Mouse (Mus musculus) adrenal gland, adult 18-20 months (tissue): ENCODE results near the gene Ctnnbip1. TPM values are rescaled to one million over a fixed set of nuclear protein-coding genes. Genes with fewer than 3 reads are reported as not detected.
A peak's percentile ranks its signal among the peaks of the same experiment; 100 is the strongest.

Experiments
- DNase-seq, 2 experiments: peaks; one replicate each; pipeline ENCODE4 v3.0.0; 2021 to 2022; ENCODE audit warnings: low spot score in 2 of 2
- total RNA-seq, 2 experiments: library from RNA; stranded (reverse); gene quantifications; 1 replicate in 1 of 2; 2 replicates in 1 of 2; pipeline ENCODE4 v1.2.3; 2021

The Ctnnbip1 gene
- total RNA-seq, 2 experiments from 2014 or later: 16.2 to 25.1 TPM

DNA sequence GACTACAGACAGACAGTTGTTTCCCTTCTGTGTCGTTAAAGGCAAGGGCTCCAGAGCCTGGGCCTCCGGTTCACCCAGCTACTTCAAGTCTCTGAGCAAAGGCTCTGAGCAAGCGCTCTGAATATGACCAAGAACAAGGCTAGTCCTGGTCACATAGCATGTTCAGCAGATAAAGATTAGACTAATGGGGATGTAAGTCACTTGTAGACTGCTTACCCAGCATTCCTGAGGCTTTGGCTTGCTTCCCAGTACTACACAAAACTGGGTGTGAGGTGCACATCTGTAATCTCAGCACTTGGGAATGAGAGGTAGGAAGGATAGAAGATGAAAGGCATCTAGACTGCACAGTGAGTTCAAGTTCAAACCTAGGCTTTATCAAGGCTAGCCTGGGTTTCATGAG lies 40.4 kb downstream of the Ctnnbip1 start:
- no peak for DNase-seq

DNA sequence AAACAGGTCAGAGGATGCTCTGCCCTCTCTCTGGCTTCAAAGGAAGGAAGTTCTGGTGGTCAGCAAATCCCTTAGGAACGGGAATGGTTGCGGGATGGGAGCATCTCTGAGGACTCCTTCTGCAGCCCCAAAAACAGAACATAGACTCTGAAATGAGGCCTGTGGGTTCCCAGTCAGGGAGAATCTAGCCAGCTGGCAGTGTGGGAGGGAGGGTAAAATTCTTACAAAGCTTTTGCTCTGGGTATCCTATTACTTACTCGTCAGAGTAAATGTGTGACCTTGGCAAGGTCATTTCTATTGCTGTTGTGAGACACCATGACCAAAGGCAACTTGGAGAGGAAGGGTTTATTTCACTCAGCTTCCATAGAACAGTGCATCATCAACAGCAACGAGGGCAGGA lies 43.4 kb downstream of the Ctnnbip1 start:
- DNase-seq: no peak

DNA sequence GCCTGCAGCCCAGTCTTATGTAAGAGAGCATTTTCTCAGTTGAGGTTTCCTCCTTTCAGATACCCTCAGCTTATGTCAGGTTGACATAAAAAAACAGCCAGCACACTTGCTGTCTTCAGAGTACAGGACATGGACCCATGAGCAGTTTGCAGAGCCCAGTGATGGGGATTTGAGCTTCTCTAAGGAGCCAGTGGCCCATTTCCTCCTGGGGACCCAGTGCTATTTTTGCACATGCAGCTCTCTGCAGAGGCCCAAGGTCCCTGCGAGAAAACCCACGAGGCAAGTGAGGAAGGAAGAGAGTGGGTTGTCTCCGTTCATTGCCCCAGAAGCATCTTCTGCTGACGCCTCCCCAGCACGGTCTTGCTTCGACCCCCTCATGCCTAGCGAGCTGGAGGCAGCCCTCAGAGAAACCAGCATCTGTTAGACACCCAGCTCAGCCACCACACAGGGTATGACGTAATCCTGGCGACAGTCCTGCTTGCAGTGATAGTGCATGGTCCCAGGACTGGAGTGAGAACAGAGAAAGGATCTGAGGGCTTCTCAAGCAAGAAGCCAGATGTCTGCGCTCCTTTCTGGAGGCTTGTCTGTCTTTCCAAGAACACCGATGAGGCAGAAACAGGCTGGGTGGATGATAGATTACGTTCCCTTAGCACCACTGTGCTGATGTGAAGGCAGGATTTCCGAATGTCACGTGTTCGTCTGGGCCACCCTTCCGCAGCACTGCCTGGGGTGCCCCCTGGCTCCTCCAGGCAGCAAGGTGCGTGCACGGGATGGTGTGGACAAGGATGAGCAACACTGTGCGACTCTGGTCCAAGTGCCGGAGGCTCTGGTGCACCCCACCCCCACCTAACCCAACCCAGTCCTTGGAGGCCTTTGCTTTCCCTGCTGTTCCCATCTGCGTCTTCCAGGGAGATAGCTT lies 44.2 kb downstream of the Ctnnbip1 start:
- DNase-seq: no peak

DNA sequence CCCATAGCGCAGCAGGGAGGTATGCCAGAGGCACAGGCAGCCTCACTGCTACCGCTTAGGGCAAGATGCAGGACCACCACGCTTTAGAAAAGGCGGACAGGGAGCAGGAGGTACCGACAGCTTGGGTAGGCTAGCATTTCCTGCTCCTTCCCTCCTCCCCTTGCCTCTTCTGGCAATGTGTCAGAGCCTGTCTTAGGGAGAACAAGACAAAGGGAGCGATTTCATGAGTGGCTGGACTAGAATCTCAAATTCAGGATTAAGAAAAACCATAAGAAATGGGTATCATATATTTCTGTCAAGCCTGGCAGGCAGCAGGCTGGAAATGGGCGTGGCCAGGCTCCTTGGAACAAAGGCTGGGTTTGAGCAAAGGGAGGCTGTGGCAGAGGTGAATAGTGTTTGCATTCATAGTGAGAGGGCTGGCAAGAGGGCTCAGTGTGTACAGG lies 44.9 kb downstream of the Ctnnbip1 start:
- DNase-seq: no peak

DNA sequence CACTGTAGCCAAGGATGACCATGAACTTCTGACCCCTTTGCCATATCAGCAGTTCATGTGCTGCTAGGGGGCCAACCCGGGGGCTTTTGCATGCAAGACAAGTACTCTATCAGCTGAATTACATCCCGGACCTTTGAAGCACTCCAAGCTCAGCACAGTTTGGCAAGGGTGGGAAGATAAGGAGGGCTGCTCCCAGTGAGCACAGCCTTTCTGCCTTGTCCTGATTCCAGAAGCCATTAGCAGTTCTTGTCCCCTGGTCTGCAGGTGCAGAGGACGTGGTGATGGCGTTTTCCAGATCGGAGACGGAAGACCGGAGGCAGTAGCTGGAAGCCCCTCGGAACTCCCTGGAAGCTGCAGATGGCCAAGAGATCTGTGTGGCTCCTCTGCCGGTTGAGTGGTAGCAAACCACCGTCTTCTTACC lies 45.9 kb downstream of the Ctnnbip1 start:
- DNase-seq: no peak

DNA sequence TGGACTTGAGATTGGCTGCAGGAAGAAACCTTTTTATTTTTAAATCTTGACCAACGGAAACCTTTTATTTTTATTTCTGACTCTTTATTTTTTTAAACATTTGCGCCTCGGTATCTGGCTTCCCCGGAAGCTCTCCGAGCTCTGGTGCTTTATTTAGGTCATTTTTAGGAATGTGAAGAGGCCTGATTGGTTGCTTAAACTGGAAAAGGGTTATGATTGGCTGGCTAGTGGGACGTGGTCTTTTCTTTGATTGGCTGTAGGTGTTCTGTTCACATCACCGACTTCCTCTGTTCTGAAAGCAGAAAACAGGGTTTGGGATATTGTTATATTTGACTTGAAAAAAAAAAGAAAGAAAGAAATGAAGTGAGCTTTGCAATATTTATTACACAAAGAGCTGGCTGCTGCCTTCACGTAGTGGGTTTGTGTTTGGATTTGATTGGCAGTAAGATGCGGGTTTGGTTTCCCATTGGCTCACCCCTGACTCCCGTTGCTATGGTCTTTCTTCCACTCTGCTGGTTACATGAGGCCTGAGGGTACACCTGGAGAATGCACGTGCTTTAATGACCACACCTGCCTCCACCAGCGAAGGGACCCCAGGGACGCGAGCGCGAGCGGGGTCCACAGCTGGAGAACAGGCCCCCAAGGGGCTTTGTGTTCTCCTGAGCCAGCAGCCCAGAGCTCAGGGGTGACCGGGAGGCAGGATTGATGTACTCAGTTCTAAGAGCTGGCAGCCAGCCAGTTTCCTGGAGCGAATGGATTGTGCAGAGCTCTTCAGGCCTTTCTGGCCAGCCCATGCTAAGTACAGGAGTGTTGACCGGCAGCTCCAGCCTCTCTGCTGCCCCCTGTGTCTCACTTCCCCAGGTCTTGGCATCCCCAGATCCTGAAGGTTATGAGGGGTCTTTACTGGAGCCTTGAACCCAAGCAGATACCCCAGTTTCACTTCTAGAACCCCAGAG lies 46.7 kb downstream of the Ctnnbip1 start:
- peak; percentile 41 to 58 for DNase-seq

DNA sequence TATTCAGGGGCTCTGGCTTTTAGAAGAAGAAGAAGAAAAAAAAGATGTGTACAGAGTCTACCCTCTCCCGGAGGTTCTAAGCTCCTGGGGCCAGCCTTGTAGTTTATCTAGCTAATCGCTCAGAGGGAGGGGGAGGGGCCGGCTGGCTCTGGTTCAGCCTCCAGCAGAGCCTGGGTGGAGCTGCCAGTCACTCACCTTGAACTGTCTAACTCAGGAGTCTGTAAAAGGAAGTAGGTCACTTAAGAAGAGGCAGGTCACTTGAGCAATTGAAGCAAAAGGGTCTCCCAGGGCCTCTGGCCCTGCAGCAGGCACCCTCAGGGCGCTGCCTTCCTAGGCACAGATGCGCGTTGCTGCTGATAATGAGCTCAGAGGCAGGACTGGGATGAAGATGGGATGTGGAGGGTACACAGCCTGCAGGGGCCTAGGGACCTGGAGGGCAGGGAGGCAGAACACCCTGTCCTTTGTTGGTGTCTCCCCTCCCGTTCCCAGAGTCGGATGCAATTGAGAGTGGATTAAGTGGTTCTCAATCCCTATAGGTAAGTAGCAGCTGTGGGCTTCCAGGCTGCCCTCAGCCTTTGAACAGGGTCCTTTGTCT lies 49.5 kb downstream of the Ctnnbip1 start:
- DNase-seq: peak in 1 of 2 experiments; percentile 36

DNA sequence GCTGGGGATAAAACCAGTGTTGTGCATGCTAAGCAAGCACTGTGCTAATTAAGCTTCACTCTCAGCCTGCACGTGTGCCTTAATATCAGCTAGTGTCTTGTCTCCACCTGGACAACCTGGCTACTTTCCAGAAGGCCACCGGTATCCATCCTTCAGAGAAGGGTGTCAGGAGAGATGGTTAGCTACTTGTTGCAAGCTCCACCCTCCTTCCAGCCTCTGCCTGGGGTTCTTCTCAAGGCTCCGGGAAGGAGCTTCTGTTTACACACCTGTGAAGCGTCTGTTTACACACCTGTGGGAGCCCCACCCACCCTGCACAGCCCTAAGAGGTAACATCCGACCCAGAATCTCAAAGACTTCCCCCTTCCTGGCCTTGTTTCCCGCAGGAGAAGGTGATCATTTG lies 50.6 kb downstream of the Ctnnbip1 start:
- no peak for DNase-seq

DNA sequence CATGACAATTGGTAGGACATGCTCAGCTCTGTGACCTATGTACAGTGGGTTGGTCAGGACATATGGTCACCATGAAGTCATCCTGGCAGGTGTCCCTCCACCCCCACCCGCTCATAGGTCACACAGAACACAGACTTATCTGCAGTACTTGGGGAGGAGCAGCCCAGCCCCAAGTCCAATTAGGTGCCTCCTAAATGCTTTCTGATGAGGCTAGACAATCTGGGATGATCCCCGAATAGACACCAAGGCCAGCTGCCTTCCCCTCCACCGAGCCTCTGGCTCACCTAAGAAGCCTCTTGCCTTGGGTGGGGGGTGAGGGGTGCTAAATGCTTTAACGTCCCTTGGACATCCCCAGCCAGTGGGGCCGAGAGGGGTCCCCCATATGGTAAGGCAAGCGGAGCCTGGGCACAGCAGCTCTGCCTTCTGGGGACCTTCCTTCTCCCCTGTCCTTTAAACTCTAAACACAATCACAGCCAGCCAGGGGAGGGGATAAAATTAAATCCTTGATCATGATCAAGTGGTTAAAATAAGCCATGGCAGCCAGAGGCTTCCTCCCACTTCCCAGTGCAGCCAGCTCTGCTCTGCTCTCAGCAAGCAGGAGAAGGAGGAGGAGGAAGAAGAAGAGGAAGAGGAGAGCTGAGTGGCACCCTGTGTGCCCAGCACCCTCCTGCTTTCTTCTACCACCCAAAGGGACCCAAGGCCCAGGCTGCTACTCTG lies 51.9 kb downstream of the Ctnnbip1 start:
- DNase-seq: no peak

DNA sequence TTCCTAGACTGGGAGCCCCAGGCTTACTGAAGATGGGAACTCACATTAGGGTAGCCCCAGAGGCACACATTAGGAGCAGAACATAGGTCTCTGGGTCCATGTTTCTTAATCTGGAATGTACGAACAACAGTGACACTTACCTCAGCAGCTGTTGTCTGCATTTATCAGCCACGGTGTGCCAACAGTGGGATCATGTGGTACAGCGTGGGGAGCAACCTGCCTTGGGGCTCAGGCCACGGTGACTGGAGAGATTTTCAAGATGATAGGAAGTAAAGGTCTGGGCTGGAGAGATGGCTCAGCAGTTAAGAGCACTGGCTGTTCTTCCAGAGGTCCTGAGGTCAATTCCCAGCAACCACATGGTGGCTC lies 52.4 kb downstream of the Ctnnbip1 start:
- DNase-seq: no peak

DNA sequence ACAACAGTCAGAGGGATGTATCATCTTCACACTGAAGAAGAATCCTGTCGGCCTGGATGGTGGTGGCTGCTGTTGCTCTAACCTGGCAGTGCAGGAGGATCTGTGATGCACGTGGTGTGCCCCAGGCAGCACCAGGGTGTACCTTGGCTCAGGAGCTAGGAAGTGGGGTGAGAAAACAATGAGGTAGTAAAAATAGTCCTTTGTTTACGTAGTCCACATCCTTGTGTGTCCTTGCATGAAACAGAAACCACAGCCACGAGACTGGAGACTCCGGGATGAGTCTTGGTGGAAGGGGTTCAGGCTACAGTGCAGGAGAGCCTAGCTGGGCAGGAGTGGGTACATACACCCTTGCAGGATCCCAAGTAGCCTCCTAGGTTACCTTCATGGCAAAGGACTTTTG lies 53.2 kb downstream of the Ctnnbip1 start:
- no peak for DNase-seq

DNA sequence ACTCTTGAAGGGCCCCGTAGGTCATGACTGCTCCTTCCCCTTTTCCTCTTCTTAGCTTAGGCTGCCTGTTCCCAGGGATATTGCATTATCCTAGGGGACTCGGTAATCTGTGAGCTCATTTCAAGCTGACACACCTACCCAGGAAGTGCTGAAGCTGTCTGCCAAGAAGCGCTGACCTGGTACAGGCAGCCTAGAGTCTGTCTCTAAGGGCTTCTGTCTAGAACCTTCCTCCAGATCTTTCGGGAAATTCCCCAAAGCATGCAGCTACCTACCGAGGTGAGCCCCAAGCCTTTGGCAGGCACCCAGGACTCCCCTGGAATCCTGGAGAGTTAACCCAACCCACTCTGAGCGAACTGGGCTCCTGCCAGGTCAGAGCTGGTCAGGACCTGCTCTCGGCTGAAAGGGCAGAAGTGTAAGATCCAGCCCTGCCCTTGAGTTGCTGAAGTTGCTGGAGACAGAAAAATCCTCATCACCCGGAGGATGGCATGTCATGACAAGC lies 53.7 kb downstream of the Ctnnbip1 start:
- DNase-seq: peak in 1 of 2 experiments; percentile 35

DNA sequence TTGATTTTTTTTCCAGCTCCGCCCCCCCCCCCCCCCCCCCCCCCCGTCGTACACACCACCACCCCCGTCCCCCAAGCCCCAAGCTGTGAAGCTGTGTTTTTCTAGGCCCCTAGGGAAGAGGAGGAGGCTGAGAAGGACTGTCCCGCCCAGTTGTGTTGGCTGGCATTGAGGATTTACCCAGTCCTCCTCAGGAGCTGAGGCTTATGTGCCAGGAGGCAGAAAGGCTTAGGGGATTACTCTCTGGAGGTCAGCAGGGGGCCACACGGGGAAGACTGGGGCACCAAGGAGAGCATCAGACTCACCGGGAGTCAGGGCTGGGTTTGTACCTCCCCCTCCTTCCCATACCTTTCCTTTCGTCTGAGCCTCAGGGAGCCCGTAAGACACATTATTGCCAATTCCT lies 54.4 kb downstream of the Ctnnbip1 start:
- DNase-seq: no peak

DNA sequence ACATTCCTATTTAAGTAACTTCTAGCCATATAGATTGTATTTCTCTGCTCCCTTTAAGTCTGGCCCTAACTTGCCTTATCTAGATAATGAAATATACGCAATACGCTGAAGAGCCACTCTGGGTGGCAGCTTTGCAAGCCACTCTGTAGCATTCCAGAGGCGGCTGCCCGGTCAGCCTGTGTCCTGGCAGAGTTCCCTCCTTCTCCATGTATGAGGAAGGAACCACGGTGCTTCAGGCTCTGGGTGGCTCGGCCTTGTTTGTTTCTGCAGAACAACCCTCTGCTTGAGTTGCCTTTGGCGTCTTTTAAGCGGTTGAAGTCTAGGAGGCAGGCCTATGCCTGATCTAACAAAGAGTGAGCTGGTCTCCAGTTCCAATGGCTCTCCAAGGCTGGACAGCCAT lies 54.8 kb downstream of the Ctnnbip1 start:
- DNase-seq: no peak

DNA sequence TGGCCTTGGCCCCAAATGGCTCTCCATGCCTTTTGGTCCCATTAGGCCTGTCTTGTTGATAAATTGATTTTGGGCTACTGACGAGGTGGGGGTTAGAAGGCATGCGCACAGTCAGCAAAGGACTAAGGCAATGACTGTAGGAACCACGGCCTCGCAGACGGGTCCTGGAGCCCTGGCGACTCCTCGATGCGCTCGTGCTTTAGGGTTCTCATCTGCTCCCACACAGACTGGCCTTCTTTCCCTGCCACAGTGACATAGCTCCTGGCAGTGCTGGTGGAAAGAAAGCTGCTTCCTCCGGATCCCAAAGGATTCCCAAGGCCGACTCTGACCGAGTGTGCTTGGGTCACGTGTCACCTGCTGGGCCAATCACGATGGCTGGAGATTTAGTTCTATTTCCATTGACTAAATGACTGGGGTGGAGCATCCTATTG lies 56.4 kb downstream of the Ctnnbip1 start:
- DNase-seq: peak; percentile 13 to 41

DNA sequence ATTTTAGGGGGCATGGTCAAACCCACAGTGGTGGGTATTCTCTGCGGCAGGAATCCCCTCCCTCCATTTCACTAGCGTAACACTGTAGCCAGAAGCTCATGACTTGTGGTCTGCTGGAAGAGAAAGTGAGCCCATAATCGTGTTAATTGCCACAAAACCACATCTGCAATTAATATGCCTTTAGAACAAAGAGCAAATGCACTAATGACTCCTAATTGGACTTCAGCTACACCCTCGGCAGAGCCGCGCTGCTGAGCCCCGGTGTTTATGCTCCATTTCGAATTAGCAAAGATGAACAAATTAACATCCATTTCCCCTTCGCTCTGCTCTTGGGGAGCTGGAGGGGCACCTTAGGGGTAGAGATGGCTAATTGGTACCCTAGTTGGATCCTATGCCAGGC lies 58.0 kb downstream of the Ctnnbip1 start:
- DNase-seq: no peak

DNA sequence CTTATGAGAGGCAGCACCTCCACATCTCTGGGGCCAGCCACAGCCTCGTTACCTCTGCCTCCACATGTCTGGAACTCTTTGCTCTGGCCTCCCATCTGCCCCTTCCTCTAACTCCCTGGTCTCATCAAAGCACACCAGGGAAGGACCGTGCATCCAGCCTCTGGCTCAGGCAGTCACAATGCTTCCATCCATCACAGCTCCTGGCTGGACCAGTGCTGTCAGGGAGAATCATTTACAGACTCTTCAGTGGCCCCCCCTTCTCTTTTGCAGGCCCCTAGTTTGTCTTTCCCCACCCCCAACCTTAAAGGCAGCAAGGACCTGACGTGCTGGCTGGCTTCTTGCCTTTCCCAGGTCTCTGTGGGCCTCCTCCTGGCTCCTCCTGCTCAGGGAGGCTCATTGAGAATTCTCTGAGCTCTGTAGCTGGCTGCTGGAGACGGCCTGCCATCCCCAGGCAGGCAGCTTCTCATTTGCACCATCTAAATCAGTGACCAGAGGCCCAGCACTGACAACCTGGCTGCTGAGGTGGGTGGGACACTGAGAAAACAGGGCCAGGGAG lies 59.0 kb downstream of the Ctnnbip1 start:
- DNase-seq: no peak

DNA sequence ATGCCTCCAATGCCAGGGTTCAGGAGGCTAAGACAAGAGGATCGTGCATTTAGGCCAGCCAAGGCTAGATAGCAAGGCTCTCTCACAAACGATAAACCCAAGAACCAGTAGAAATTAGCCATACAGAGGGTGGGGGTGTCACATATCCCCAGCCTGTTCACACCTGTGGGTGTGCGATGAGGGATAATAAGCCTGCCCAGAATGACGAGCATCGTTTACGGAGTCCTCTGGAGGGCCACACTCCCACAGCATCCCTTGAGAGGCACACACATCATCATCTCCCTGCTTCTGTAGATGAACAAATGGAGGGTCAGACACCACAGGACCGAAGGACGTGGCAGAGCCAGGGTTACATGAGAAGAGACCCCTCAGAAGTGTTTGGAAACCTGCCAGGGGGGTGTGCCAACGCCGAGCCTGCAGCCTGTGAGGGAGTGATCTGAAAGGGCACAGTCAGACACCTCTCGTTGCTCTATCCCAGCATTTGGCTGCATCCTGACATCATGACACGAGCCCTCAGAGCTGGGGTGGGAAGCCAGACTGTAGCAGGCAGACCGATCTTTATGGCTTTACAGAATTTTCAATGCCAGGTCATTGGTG lies 60.1 kb downstream of the Ctnnbip1 start:
- no peak for DNase-seq

DNA sequence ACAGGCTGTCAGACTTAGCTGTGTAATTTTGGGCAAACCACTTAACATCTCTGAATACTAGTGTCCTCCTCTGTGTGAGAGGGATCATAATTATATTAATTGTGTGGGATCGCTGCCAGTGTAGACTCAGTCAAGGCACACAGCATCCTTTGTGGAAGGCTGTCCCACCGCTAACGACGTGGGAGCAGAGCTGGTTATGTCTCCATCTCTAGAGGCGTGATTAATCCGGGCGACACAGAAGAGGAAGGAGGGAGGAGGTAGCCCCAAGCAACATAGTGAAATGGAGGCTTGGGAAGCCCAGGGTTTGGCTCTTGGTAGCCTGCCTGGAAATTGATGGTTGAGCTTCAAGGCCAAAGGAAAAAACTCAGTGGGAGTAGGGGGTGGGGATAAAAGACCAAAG lies 60.8 kb downstream of the Ctnnbip1 start:
- no peak for DNase-seq

DNA sequence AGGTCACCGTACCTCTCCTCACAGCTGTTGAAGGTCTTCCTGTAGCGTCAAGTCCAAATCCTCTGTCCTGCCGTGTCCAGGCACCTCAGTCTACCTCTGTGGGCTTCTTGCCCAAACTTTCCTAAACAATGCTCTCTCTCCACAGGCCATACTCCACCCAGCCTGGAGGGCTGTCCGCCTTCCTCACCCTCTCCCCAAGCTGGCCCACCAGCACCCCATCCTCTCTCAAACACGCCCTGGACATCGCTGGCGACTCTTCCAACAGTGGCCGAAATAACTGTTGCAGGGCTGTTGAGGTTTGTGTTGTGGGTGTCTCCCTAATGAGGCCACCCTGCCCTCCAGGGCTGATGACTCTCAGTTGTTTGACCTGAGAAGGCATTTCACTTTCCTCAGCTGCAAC lies 67.2 kb downstream of the Ctnnbip1 start:
- DNase-seq: no peak
